Mouse (Mus musculus) left cerebral cortex, adult 11 months (tissue): ENCODE data around the gene Hoxd10.

ENCODE experiments used
- DNase-seq: peaks from one replicate; pipeline ENCODE4 v3.0.0; 2022; ENCODE audit warnings: low spot score

The Hoxd10 gene

DNA sequence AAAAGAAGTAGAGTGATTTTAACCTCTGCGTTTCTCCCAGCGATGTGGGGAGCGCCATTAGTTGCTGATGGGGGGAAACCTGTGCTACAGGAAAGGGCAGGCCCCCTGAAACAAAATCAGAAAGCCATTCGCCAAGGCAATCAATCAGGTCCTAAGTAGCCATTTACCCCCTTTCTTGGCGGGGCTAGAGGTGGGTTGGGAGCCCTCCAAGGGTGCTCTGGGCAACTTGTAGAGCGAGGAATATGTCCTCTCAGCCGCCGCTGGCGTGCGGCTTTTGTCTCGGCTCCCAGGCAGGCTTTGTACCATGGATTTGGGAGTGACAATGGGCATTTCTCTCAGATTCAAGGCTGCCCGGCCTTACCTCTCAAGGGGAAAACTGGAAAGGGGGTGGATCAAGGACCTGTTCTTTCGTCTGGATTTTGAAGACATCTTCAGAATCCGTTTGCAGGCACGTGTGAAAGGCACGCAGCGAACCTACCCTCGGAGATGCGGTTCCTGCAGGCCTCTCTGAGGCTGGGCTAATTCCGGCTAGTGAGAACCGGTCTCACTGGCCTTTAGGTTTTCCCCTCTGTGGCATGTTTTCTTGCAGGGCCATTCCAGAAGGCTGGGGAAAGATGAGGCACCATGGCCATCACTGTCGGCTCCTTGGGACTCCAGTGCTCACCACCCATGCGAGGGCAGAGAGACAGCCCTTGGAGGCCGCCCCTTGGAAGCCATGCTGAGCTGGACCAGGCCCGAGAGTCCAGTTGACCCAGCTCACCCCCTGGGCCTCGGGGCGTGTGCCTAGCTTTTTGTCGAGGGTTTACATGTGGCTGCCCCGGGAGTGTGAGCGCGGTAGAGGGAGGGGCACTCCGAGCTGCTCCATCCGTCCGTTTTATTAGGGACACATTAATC, 5.0 kb downstream of the Hoxd10 start:
- DNase-seq: no peak

DNA sequence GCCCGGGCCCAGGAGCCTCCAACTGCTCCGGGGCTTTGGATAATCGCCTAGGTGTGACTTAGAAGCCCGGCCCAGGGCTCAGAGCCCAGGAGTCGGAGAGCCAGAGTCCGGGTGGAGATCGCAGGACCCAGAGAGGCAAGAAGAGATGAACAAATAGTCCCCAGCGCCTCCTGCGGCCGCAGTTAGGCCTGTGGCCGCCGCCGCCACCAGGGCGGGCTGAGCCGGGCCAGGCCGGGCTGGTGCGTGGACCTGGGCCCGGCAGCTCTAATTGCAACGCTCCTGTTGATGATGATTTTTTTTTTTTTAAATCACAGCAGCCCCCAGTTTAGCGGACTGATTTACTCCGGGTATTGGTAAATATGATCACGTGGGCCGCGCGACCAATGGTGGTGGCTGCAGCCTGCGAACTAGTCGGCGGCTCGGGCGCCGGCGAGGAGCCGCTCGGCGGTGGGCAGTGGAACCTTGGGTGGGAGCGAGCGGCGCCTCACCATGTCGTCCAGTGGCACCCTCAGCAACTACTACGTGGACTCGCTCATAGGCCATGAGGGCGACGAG, 5.9 kb downstream of the Hoxd10 start, which contains the start of gene Hoxd9:
Gene Hoxd9, plus strand, starts transcription at position 161 of the 555 bp plus-strand sequence.
- DNase-seq: no peak

GRCm38 (mm10) chr2:74698201-74699052, 6.7 kb downstream of the Hoxd10 start:
- no peak for DNase-seq

DNA sequence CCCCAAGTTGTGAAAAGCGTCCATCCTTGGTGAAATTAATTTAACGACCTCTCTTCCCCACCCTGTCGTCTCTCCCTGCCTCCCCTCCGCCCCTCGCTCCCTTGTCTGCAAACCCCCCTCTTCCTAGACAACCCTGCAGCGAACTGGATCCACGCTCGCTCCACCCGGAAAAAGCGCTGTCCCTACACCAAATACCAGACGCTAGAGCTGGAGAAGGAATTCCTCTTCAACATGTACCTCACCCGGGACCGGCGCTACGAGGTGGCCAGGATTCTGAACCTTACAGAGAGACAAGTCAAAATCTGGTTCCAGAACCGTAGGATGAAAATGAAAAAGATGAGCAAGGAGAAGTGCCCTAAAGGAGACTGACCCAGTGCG, 7.3 kb downstream of the Hoxd10 start:
- DNase-seq: no peak

DNA sequence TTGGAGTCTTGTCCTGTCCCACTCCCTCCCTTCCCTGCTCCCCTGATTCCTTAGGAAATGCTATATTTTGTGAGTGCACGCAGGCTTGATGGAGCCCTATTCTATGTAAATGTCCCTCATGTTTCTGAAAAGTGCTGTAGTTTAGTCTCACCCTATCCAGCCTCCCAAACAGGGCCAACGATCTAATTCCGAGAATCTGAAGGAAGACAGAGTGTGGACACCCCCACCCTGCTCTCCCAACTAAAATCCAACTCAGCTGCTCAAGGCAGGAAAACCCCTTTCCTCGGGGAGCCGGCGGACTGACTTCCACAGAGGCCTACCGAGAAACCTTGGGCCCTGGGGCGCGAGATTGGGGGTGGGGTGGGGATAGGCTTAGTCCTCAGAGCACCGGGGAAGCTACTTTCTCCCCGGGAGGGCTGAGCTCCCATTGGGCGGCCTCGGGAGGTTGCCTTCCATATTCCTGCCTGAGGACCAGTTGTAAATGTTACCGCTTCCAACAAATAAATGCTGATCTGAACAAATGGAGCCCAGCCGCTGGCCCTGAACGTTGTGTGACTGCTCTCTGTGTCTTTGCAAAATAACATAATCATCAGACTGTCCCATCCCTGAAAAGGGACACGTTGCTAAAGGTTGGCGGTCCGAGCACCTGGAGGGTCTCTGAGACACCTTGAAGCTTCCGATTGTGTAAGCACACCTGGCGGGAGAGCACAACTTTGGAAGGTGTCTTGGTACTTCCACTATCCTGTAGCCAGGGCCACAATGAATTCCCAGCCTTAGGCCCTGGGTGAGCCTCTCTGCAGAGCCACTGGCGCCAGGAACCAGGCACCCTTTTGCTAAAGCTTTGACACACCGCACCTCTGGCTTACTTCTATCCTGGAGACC, 8.2 kb downstream of the Hoxd10 start:
- no peak for DNase-seq

DNA sequence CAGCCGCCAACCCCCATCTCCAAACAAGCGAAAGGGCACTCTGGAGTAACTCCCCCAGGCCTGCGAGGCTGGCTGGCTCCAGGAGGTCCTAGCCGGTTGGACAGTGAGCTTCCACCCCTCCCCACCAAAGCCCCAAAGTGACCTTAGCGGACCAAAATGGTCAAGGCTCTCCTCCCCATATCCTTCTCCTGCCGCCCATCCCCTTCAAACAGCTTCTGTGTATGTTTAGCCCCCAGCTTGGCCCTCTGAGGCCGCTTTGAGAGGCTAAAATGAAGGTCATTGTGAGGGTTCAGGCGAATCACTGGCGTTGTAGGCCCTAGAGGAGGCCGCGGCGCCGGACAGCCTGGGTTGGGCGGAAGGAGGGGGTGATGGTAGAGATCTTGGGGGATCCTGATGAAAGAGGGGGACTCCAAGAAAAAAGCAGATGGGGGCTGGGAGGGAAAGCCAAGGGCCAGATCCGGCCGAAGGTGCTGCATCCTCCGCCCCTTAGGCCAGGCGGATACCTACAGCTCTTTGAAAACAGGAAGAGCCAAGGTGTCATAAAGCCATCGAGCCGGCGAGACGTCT, 8.9 kb downstream of the Hoxd10 start:
- no peak for DNase-seq

DNA sequence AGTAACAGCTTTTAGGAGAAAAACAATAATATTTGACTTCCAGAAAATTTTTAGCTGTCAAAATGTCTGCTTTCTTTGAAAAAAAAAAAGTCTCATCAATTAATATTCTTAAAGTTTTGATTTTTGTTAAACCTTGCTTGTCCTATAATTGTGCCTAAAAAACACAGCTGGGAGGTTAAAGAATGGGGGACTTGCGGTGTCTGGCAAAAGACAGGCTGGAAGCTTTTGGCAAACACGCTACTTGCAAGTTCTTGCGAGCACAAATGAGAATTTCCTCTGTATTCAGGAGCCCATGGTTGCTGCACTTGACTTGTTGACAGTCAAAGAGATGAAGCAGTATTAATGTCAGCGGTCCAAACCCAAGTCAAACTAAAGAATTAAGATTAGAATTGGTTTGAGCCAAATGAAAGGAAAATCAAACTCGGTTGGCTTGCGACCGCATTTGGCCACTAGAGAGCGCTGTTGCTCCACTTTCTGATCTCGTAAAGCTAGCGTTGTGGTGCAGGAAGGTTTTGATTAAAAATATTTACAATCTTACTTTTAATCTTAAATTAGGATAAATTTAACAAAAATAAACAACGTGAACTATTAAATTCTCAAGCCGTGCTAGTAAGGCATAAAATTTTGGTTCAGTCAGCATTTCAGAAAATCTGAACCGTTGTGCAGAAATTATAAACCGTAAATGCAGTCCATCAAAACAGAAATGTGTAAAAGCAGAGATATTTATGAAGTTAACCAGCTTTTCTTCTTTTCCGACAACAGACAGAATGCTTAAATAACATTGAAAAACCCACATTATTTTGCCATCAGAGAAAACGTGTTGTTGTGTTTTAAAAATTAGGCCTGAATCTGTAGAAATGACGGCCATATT, 10.5 kb downstream of the Hoxd10 start:
- peak; percentile 31 for DNase-seq

DNA sequence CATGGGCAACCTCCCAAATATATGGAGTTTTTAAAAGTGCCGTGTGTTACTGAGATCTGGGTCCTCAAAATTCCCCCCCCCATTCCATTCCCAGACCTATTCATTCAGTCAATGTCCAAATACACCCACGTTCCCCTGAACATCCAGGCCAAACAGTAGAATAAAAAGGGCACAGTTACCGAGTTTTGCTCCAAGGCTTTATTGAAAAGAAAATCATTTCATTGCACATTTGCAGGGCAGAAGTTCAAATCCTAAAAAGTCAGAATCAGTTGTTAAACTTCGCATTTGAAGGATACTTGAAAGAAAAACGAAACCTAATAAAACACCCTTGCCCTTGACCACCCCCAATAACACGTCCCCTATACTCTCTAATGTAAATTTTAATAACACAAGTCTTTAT, 11.1 kb downstream of the Hoxd10 start:
- DNase-seq: no peak

DNA sequence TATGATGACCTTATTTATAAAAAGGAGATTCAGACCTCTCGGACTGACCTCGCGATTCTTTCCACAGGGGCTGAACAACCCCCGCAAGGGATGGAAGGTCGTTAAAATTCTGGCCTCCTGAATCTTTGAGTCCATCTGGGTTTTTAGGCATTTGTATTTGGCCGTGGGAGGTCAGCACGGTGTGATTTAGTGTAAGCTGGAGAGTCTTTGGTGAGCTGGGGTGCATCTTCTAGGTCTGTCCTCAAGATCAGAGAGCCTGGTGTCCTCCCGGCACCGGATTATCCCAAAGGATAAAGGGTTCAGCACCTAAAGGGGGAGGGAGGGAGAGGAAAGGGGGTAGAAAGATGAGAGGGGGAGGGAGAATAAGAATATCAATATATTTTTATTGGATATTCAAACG, 11.6 kb downstream of the Hoxd10 start:
- no peak for DNase-seq

- no peak for DNase-seq
Measured at GRCm38 (mm10) chr2:74703720-74704392, 12.1 kb downstream of the Hoxd10 start.

- no peak for DNase-seq
Measured at GRCm38 (mm10) chr2:74704393-74704998, 12.8 kb downstream of the Hoxd10 start, which contains the start of gene Hoxd8. Gene Hoxd8 (plus strand): TSS chr2:74704615.

DNA sequence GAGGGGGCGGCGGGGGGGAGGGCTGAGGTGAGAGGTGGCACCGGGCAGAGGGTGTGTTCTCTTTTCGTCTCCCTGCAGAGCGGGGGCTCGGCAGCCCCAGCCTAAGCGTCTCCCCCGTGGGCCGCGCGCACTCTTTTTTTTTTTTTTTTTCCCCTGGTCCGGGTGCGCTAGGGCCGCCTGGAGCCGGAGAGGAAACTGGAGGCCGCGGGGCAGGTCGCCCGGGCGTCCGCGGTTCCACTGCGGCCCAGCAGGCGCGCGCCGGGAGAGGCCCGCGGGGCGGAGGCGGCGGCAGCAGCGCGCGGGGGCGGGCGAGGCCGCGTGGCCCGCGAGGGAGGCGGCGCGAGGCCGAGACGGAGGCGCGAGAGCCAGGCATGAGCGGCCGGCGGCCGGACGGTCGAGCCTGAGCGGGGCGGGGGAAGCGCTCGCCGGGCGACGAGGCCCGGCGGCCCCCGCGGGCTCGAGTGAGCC, 13.3 kb downstream of the Hoxd10 start:
- no peak for DNase-seq

GRCm38 (mm10) chr2:74705467-74706089, 13.9 kb downstream of the Hoxd10 start:
- no peak for DNase-seq

- no peak for DNase-seq
Measured at GRCm38 (mm10) chr2:74706393-74706960, 14.8 kb downstream of the Hoxd10 start.

DNA sequence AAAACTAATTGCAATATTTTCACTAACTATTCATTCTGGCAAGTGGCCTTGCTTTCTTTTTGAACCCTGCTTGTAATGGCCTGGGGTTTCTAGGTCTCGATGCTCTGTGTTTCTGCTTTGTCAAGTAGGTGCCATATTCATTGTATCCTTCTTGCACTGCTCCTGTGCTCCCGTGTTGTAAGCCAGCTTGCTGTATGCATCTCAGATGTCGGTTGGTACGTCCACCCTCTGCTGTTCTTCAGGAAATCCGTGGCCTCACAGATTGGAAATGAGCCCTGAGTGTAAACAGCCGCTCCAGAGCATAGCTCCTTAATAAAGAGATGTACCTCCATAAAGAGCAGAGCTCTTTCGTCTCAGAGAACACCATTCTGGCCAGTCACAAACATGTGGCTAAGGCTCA, 15.9 kb downstream of the Hoxd10 start:
- DNase-seq: no peak

- no peak for DNase-seq
Measured at GRCm38 (mm10) chr2:74708676-74709075, 17.0 kb downstream of the Hoxd10 start.

GRCm38 (mm10) chr2:74709465-74710419, 18.0 kb downstream of the Hoxd10 start:
- no peak for DNase-seq
